Mouse (Mus musculus): ENCODE results near the gene Il17rb.
A peak's percentile ranks its signal among the peaks of the same experiment; 100 is the strongest.

The Il17rb gene

GRCm38 (mm10) chr14:29968075-29968821 is 40.4 kb downstream of the Il17rb start, which contains the start of gene Selenok:
Selenok (plus strand) TSS chr14:29968308.
- DNase-seq (ENCODE audit: low read depth, low spot score) = peak; percentile 98

- no peak for DNase-seq (ENCODE audit: low read depth, low spot score)
These were observed 41.1 kb downstream of the Il17rb start for GRCm38 (mm10) chr14:29967611-29968010.

- no peak for DNase-seq (ENCODE audit: low read depth, low spot score)
These were observed 51.3 kb downstream of the Il17rb start for GRCm38 (mm10) chr14:29957393-29957792.

- no peak for DNase-seq (ENCODE audit: low read depth, low spot score)
These were observed 57.9 kb downstream of the Il17rb start for GRCm38 (mm10) chr14:29950805-29951204.

GRCm38 (mm10) chr14:29946761-29947309 is 61.9 kb downstream of the Il17rb start:
- DNase-seq (ENCODE audit: low read depth, low spot score) = peak; percentile 51
